Mouse (Mus musculus): ENCODE results near the gene Hist2h2ab.
"Not testable (repeated sequence)": the region's sequence is repeated elsewhere in the genome, so short reads cannot be mapped to it uniquely, and the experiment has no call there.

The Hist2h2ab gene

GRCm38 (mm10) chr3:96219661-96220130 is at the start of gene Hist2h2ab, which contains the start of gene Bola1:
TSS of gene Hist2h2ab (plus strand) at chr3:96219865.
TSS of gene Bola1 (minus strand) at chr3:96219709.
- DNase-seq = peak; percentile 73 to 77

GRCm38 (mm10) chr3:96170276-96170675 is 49.4 kb upstream of the Hist2h2ab start:
- no peak for DNase-seq

- no peak for DNase-seq
Measured at GRCm38 (mm10) chr3:96170976-96171545, 48.6 kb upstream of the Hist2h2ab start.

GRCm38 (mm10) chr3:96171583-96172196 is 48.0 kb upstream of the Hist2h2ab start:
- no peak for DNase-seq

GRCm38 (mm10) chr3:96172197-96173178 is 47.2 kb upstream of the Hist2h2ab start, which contains the start of gene Sf3b4:
TSS of gene Sf3b4 (plus strand) at chr3:96172332.
- peak; percentile 74 to 76 for DNase-seq

- no peak for DNase-seq
Measured at GRCm38 (mm10) chr3:96173185-96173584, 46.5 kb upstream of the Hist2h2ab start.

GRCm38 (mm10) chr3:96174042-96174441 is 45.6 kb upstream of the Hist2h2ab start:
- not testable (repeated sequence) for DNase-seq

- DNase-seq = no peak
Measured at GRCm38 (mm10) chr3:96175251-96175650, 44.4 kb upstream of the Hist2h2ab start.

GRCm38 (mm10) chr3:96178427-96178826 is 41.2 kb upstream of the Hist2h2ab start:
- DNase-seq = no peak

- DNase-seq = no peak
Measured at GRCm38 (mm10) chr3:96178902-96179301, 40.8 kb upstream of the Hist2h2ab start.

- DNase-seq = no peak
Measured at GRCm38 (mm10) chr3:96179531-96179930, 40.1 kb upstream of the Hist2h2ab start.

- DNase-seq = peak; percentile 35 to 52
Measured at GRCm38 (mm10) chr3:96180727-96181477, 38.8 kb upstream of the Hist2h2ab start, which contains the start of gene Sv2a. TSS of gene Sv2a (plus strand) at chr3:96181151.

- no peak for DNase-seq
Measured at GRCm38 (mm10) chr3:96181510-96182381, 37.9 kb upstream of the Hist2h2ab start.

GRCm38 (mm10) chr3:96182382-96182776 is 37.3 kb upstream of the Hist2h2ab start:
- DNase-seq = no peak

- no peak for DNase-seq
Measured at GRCm38 (mm10) chr3:96192977-96193376, 26.7 kb upstream of the Hist2h2ab start.

GRCm38 (mm10) chr3:96194966-96195365 is 24.7 kb upstream of the Hist2h2ab start:
- no peak for DNase-seq

GRCm38 (mm10) chr3:96195616-96196313 is 23.9 kb upstream of the Hist2h2ab start:
- no peak for DNase-seq

- DNase-seq = no peak
Measured at GRCm38 (mm10) chr3:96196437-96197128, 23.1 kb upstream of the Hist2h2ab start.

- peak; percentile 79 to 80 for DNase-seq
Measured at GRCm38 (mm10) chr3:96197129-96197749, 22.4 kb upstream of the Hist2h2ab start.

All from spleen, adult 18-20 months (tissue).